In the genomic region with DNA sequence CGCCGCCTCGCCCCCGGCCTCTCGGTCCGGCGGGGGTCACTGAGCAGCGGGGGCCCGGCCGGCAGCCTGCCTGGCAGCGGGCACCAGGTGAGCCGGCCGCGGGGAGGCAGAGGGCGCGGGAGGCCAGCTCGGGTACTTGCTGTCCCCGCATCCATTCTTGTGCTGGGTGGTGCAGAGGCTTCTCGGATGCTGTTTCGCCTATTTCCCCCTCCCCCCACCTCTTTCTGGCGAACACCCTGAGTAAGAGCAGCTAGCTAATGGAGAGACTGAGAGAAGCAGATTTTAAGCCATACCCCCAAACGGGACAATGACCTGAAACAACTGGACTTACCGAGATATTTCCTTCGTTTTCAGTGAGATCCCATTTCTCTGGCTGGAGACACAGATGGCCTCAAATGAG, we compare ENCODE assay signal across 8 mouse cellular contexts. TPM values are rescaled to one million over a fixed set of nuclear protein-coding genes. Genes with fewer than 3 reads are reported as not detected.
DNase-seq lines count a peak whose midpoint lies in the region; ATAC-seq and TF ChIP-seq lines count a peak whose summit lies in the region.

No protein-coding gene starts in this region.

- peak overlapping the region; percentile 78 for H3K4me3 ChIP-seq in forebrain, embryonic 11.5 days (ENCODE audit: low read depth, low read length)
- peak overlapping the region; percentile 81 for H3K4me3 ChIP-seq in intestine, postnatal 0 days (ENCODE audit: low read depth, low read length)

- H3K9me3 ChIP-seq in forebrain, embryonic 11.5 days (ENCODE audit: control insufficient read depth, low read length): no peaks in the 10 kb centered on the region
- no peaks in the 10 kb centered on the region for H3K9me3 ChIP-seq in intestine, postnatal 0 days (ENCODE audit: control insufficient read depth)

- H3K36me3 ChIP-seq in forebrain, embryonic 11.5 days (ENCODE audit: control insufficient read depth, insufficient read depth, low read length): no peaks in the 10 kb centered on the region
- peaks cover 7% of the 10 kb centered on the region; the same call in 1 of the 2 replicates for H3K36me3 ChIP-seq in intestine, postnatal 0 days (ENCODE audit: control insufficient read depth, insufficient read depth)

- under 1% methylated on average over 23 of the region's 24 CpGs for WGBS in forebrain, embryonic 11.5 days
- WGBS in intestine, postnatal 0 days: 3% methylated on average over 23 of the region's 24 CpGs

- intact Hi-C loops in left cerebral cortex, postnatal 36 days (cut with DNase I): loop anchor here (2.0 kb wide), 1 partner anchor 54 kb away; a partner anchor contains a TSS

- peak; percentile 79 for ATAC-seq in forebrain, embryonic 11.5 days (replicated peaks; ENCODE audit: low FRiP score)
- ATAC-seq in intestine, postnatal 0 days: peak; percentile 48; the same call in 1 of the 2 replicates
- peak; percentile 36 for ATAC-seq in megakaryocyte-erythroid progenitor cell, adult 5-6 weeks (replicated peaks; ENCODE audit: low FRiP score, low TSS enrichment, poor library complexity, severe bottlenecking)

- H3K4me1 ChIP-seq in forebrain, embryonic 11.5 days (replicated peaks; ENCODE audit: control insufficient read depth, insufficient read depth, low read length): peaks cover 3% of the 10 kb centered on the region; the same call in 1 of the 2 replicates
- no peaks in the 10 kb centered on the region for H3K4me1 ChIP-seq in intestine, postnatal 0 days (replicated peaks; ENCODE audit: control insufficient read depth, insufficient read depth, low read length)

- H3K4me2 ChIP-seq in forebrain, embryonic 11.5 days (ENCODE audit: low read depth, low read length, severe bottlenecking): peak overlapping the region; percentile 74
- H3K4me2 ChIP-seq in intestine, postnatal 0 days (replicated peaks; ENCODE audit: low read depth): peak overlapping the region; percentile 94

- DNase-seq in left cerebral cortex, adult 11 months (ENCODE audit: low spot score): peak; percentile 33
- DNase-seq in left cerebral cortex, postnatal 36 days (ENCODE audit: low spot score in 2 of 2): no peak
- DNase-seq in Muller cell, postnatal 12 days (ENCODE audit: inconsistent ontology term): peak; percentile 77
- no peak for DNase-seq in forebrain, embryonic 11.5 days (ENCODE audit: low spot score)
- peak; percentile 16 to 39 for DNase-seq in thymus, postnatal 10 days (ENCODE audit: low spot score in 2 of 2)
- DNase-seq in ovary, adult 18-20 months (ENCODE audit: low spot score): no peak

- no peaks in the 10 kb centered on the region for H3K27me3 ChIP-seq in forebrain, embryonic 11.5 days (ENCODE audit: control insufficient read depth, insufficient read depth, low read length)
- no peaks in the 10 kb centered on the region for H3K27me3 ChIP-seq in intestine, postnatal 0 days (replicated peaks; ENCODE audit: control insufficient read depth, insufficient read depth, low read length)

- TF ChIP-seq CTCF in intestine, postnatal 0 days (IDR thresholded peaks at IDR 0.05; ENCODE audit: low read depth): no peak

- H3K27ac ChIP-seq in forebrain, embryonic 11.5 days (ENCODE audit: low read depth, low read length): peak overlapping the region; percentile 96
- H3K27ac ChIP-seq in intestine, postnatal 0 days (ENCODE audit: low read depth, low read length): peak overlapping the region; percentile 89

- peak overlapping the region; percentile 94 for H3K9ac ChIP-seq in forebrain, embryonic 11.5 days (ENCODE audit: low read length)
- H3K9ac ChIP-seq in intestine, postnatal 0 days (ENCODE audit: low read depth, low read length): peak overlapping the region; percentile 78

RNA-seq across cellular contexts. Expression of a gene that starts 0.8 kb away (rescaled TPM):
- total RNA-seq in left cerebral cortex, postnatal 36 days (2021): 10 to 100 TPM; 41.2 to 53.3 TPM
- polyA plus RNA-seq in forebrain, embryonic 11.5 days (2014; fragmentation: Nextera tagmentation; extraction: Ambion mirVana): 46.8 and 49.7 TPM in 2 replicates
- polyA plus RNA-seq in intestine, postnatal 0 days (2015; fragmentation: Nextera tagmentation; extraction: Ambion mirVana): 6.4 and 7.1 TPM in 2 replicates
- 21.7 and 28.2 TPM in 2 replicates for total RNA-seq in megakaryocyte-erythroid progenitor cell, adult 5-6 weeks (2014; fragmentation: Nextera tagmentation)
- 32.7 and 35.5 TPM in 2 replicates for total RNA-seq in megakaryocyte-erythroid progenitor cell, adult 5-6 weeks (2017)

RNA-seq across cellular contexts. Expression of a gene that starts 54.8 kb away (rescaled TPM):
- 10 to 100 TPM; 19.8 to 23.4 TPM for total RNA-seq in left cerebral cortex, postnatal 36 days (2021)
- polyA plus RNA-seq in forebrain, embryonic 11.5 days (2014; fragmentation: Nextera tagmentation; extraction: Ambion mirVana): 21.6 and 23.6 TPM in 2 replicates
- 5.3 and 5.5 TPM in 2 replicates for polyA plus RNA-seq in intestine, postnatal 0 days (2015; fragmentation: Nextera tagmentation; extraction: Ambion mirVana)
- total RNA-seq in megakaryocyte-erythroid progenitor cell, adult 5-6 weeks (2014; fragmentation: Nextera tagmentation): 22.9 and 25.1 TPM in 2 replicates
- 30.6 and 38.4 TPM in 2 replicates for total RNA-seq in megakaryocyte-erythroid progenitor cell, adult 5-6 weeks (2017)

Comparison
In these comparisons a context has a peak if more than half of its experiments do, and no peak if none do; other contexts are left out.
1. DNase-seq: peak in left cerebral cortex, adult 11 months (single experiment), Muller cell, postnatal 12 days (single experiment) and thymus, postnatal 10 days (2 of 2); none in left cerebral cortex, postnatal 36 days (0 of 2), forebrain, embryonic 11.5 days (single experiment) and ovary, adult 18-20 months (single experiment).
2. Peak in every context shown above with its lines, with median percentiles within 50 percentile points of each other: ATAC-seq.